Mouse (Mus musculus) monocyte, adult 5-6 weeks (primary cell): ENCODE results near the gene Ndufa4. TPM values are rescaled to one million over a fixed set of nuclear protein-coding genes. Genes with fewer than 3 reads are reported as not detected.
"Not testable (repeated sequence)": the region's sequence is repeated elsewhere in the genome, so short reads cannot be mapped to it uniquely, and the experiment has no call there.

Experiments used
- ATAC-seq: fragments of 153-309, 156-312 bp; replicated peaks from 2 replicates; pipeline ENCODE4 v1.8.0; 2017; ENCODE audit warnings: mild to moderate bottlenecking; ENCODE audit not compliant: low TSS enrichment, insufficient number of reproducible peaks, severe bottlenecking, poor library complexity, low FRiP score
- total RNA-seq: library from RNA; stranded (forward); fragments of 200-1000, 200-491, 200-594 nt; gene quantifications from 3 replicates; pipeline ENCODE4 v1.2.3, GENCODE M21; 2017

The Ndufa4 gene
- total RNA-seq = 112 to 231 TPM (median 166 TPM) in 3 replicates

GRCm38 (mm10) chr6:11907269-11908032, at the start of gene Ndufa4, which contains the start of gene Phf14:
TSS of gene Ndufa4 (minus strand) at chr6:11907497.
TSS of gene Phf14 (plus strand) at chr6:11907809.
- ATAC-seq = peak; percentile 95

- ATAC-seq = no peak
Measured at GRCm38 (mm10) chr6:11948100-11948499, 40.8 kb upstream of the Ndufa4 start.

GRCm38 (mm10) chr6:11942089-11942488, 34.8 kb upstream of the Ndufa4 start:
- no peak for ATAC-seq

GRCm38 (mm10) chr6:11940895-11941294, 33.6 kb upstream of the Ndufa4 start:
- ATAC-seq = no peak

- ATAC-seq = no peak
Measured at GRCm38 (mm10) chr6:11933403-11933802, 26.1 kb upstream of the Ndufa4 start.

GRCm38 (mm10) chr6:11927485-11927884, 20.2 kb upstream of the Ndufa4 start:
- ATAC-seq = no peak

- peak; percentile 45 for ATAC-seq
Measured at GRCm38 (mm10) chr6:11926082-11926595, 18.8 kb upstream of the Ndufa4 start.

GRCm38 (mm10) chr6:11925496-11926041, 18.3 kb upstream of the Ndufa4 start:
- ATAC-seq = peak; percentile 92

GRCm38 (mm10) chr6:11908170-11908569, 873 bp upstream of the Ndufa4 start:
- no peak for ATAC-seq

- ATAC-seq = no peak; the same call in 1 of the 2 replicates
Measured at GRCm38 (mm10) chr6:11906890-11907268, 418 bp downstream of the Ndufa4 start.

- ATAC-seq = no peak
Measured at GRCm38 (mm10) chr6:11900809-11901310, 6.4 kb downstream of the Ndufa4 start.

GRCm38 (mm10) chr6:11875364-11875763, 31.9 kb downstream of the Ndufa4 start:
- ATAC-seq = not testable (repeated sequence)

Other genes starting within 250 kb of the Ndufa4 start
- gene Phf14, start 312 bp upstream of the Ndufa4 start, total RNA-seq = 88.3 to 140 TPM (median 94.3 TPM) in 3 replicates